Mouse (Mus musculus): ENCODE data around the gene Fbh1.

Fbh1 gene

GRCm38 (mm10) chr2:11718573-11718972 lies 58.8 kb downstream of the Fbh1 start:
- no peak for DNase-seq (ENCODE audit: low read depth)

- no peak for DNase-seq (ENCODE audit: low read depth)
Observed at GRCm38 (mm10) chr2:11714535-11714934, 62.8 kb downstream of the Fbh1 start.

GRCm38 (mm10) chr2:11713021-11713420 lies 64.4 kb downstream of the Fbh1 start:
- no peak for DNase-seq (ENCODE audit: low read depth)

- no peak for DNase-seq (ENCODE audit: low read depth)
Observed at GRCm38 (mm10) chr2:11712483-11712990, 64.8 kb downstream of the Fbh1 start.

GRCm38 (mm10) chr2:11710101-11710500 lies 67.3 kb downstream of the Fbh1 start:
- DNase-seq (ENCODE audit: low read depth): peak; percentile 72

- no peak for DNase-seq (ENCODE audit: low read depth)
Observed at GRCm38 (mm10) chr2:11708538-11708937, 68.8 kb downstream of the Fbh1 start.

GRCm38 (mm10) chr2:11706746-11707065 lies 70.7 kb downstream of the Fbh1 start:
- peak; percentile 15 for DNase-seq (ENCODE audit: low read depth)

GRCm38 (mm10) chr2:11706030-11706745 lies 71.2 kb downstream of the Fbh1 start:
- peak; percentile 44 for DNase-seq (ENCODE audit: low read depth)

GRCm38 (mm10) chr2:11705201-11706025 lies 72.0 kb downstream of the Fbh1 start, which contains the start of gene Il15ra:
Gene Il15ra (plus strand): TSS chr2:11705290.
- DNase-seq (ENCODE audit: low read depth): peak; percentile 72

GRCm38 (mm10) chr2:11699905-11700304 lies 77.5 kb downstream of the Fbh1 start:
- DNase-seq (ENCODE audit: low read depth): no peak

- DNase-seq (ENCODE audit: low read depth): no peak
Observed at GRCm38 (mm10) chr2:11698994-11699393, 78.4 kb downstream of the Fbh1 start.

GRCm38 (mm10) chr2:11695867-11696266 lies 81.5 kb downstream of the Fbh1 start:
- no peak for DNase-seq (ENCODE audit: low read depth)

GRCm38 (mm10) chr2:11694104-11694503 lies 83.3 kb downstream of the Fbh1 start:
- no peak for DNase-seq (ENCODE audit: low read depth)

- DNase-seq (ENCODE audit: low read depth): no peak
Observed at GRCm38 (mm10) chr2:11693352-11693751, 84.0 kb downstream of the Fbh1 start.
